Mouse (Mus musculus) stomach, embryonic 14.5 days (tissue): ENCODE results near the gene Etnk1. TPM values are rescaled to one million over a fixed set of nuclear protein-coding genes. Genes with fewer than 3 reads are reported as not detected.

Experiments
- ATAC-seq: fragments of 200-750 bp; cut with Nextera tagmentation; 2 replicates; pipeline ENCODE4 v1.8.0; 2017; ENCODE audit warnings: low read depth, moderate TSS enrichment; ENCODE audit not compliant: insufficient number of reproducible peaks, insufficient read depth, low FRiP score
- H3K27ac ChIP-seq: fragments of 300-500 bp; sonication (generic); 2 replicates; pipeline ENCODE4 v1.5.1; 2014; ENCODE audit warnings: mild to moderate bottlenecking, low read length, moderate library complexity, mixed read lengths
- H3K27me3 ChIP-seq: fragments of 300-500 bp; sonication (generic); 2 replicates; pipeline ENCODE4 v1.6.1; 2014; ENCODE audit warnings: low read length, control low read depth, mixed read lengths; ENCODE audit not compliant: control insufficient read depth, insufficient read depth
- H3K36me3 ChIP-seq: fragments of 300-500 bp; sonication (generic); 2 replicates; pipeline ENCODE4 v1.6.1; 2014; ENCODE audit warnings: mild to moderate bottlenecking, control low read depth, low read length, moderate library complexity, mixed read lengths; ENCODE audit not compliant: control insufficient read depth, insufficient read depth
- H3K4me1 ChIP-seq: fragments of 300-500 bp; sonication (generic); 2 replicates; pipeline ENCODE4 v1.6.1; 2014; ENCODE audit warnings: low read length, control low read depth, mixed read lengths; ENCODE audit not compliant: control insufficient read depth, insufficient read depth
- H3K4me2 ChIP-seq: fragments of 300-500 bp; sonication (generic); replicated peaks from 2 replicates; pipeline ENCODE4 v1.6.1; 2014; ENCODE audit warnings: low read depth, low read length, control low read depth
- H3K4me3 ChIP-seq: fragments of 300-500 bp; sonication (generic); 2 replicates; pipeline ENCODE4 v1.5.1; 2014; ENCODE audit warnings: low read depth, low read length, control low read depth
- H3K9ac ChIP-seq: fragments of 300-500 bp; sonication (generic); replicated peaks from 2 replicates; pipeline ENCODE4 v1.6.1; 2014; ENCODE audit warnings: low read depth, mild to moderate bottlenecking, control low read depth, low read length, moderate library complexity, mixed read lengths
- H3K9me3 ChIP-seq: fragments of 300-500 bp; sonication (generic); 2 replicates; pipeline ENCODE4 v1.6.1; 2016; ENCODE audit warnings: low read depth, low read length, control low read depth; ENCODE audit not compliant: control insufficient read depth
- WGBS: fragments of 180-500 bp; shearing (Covaris S2); extraction: QIAGEN DNeasy Blood & Tissue Kit; methylation state at CpG from one replicate; pipeline ENCODE4 v1.1.7; 2014; 5-methylcytosine and 5-hydroxymethylcytosine counted together
- polyA plus RNA-seq: library from polyadenylated mRNA; unstranded; fragments of >200 nt; fragmentation: Nextera tagmentation; extraction: Ambion mirVana; gene quantifications from 2 replicates; pipeline ENCODE4 v1.2.1, GENCODE M21; 2014

The Etnk1 gene
- polyA plus RNA-seq, 1 experiment from 2014 or later = 24.2 TPM

GRCm38 (mm10) chr6:143179733-143180132 lies 12.7 kb downstream of the Etnk1 start:
- no peaks in the 10 kb centered on the region for H3K27me3 ChIP-seq
- H3K27ac ChIP-seq = no peak overlapping the region
- ATAC-seq = no peak
- H3K9ac ChIP-seq = no peak overlapping the region
- H3K4me3 ChIP-seq = no peak overlapping the region
- 82% methylated on average over 2 of the region's 2 CpGs for WGBS
- H3K36me3 ChIP-seq = peaks cover 8% of the 10 kb centered on the region; the same call in 1 of the 2 replicates
- peaks cover 5% of the 10 kb centered on the region; the same call in 1 of the 2 replicates for H3K4me1 ChIP-seq
- H3K9me3 ChIP-seq = no peaks in the 10 kb centered on the region
- no peak overlapping the region for H3K4me2 ChIP-seq

GRCm38 (mm10) chr6:143180511-143180910 lies 13.5 kb downstream of the Etnk1 start:
- Histone ChIP-seq H3K36me3 (peaks cover 10% of the 10 kb centered on the region; the same call in 1 of the 2 replicates), H3K27me3 (no peaks in the 10 kb centered on the region), H3K9me3 (no peaks in the 10 kb centered on the region), H3K4me2 (no peak overlapping the region), H3K9ac (no peak overlapping the region), H3K27ac (no peak overlapping the region), H3K4me3 (no peak overlapping the region), H3K4me1 (no peaks in the 10 kb centered on the region)
- 89% methylated on average over 14 of the region's 14 CpGs for WGBS
- ATAC-seq = no peak

- Histone ChIP-seq H3K36me3 (peaks cover 7% of the 10 kb centered on the region; the same call in 1 of the 2 replicates), H3K9ac (no peak overlapping the region), H3K4me1 (no peaks in the 10 kb centered on the region), H3K27me3 (no peaks in the 10 kb centered on the region), H3K27ac (no peak overlapping the region), H3K9me3 (no peaks in the 10 kb centered on the region), H3K4me3 (no peak overlapping the region), H3K4me2 (no peak overlapping the region)
- WGBS = 77% methylated on average over 3 of the region's 3 CpGs
- no peak for ATAC-seq
These were observed 17.1 kb downstream of the Etnk1 start for GRCm38 (mm10) chr6:143184099-143184498.

- no peak overlapping the region for H3K4me3 ChIP-seq
- no peaks in the 10 kb centered on the region for H3K4me1 ChIP-seq
- 71% methylated on average over 5 of the region's 5 CpGs for WGBS
- no peak for ATAC-seq
- no peak overlapping the region for H3K4me2 ChIP-seq
- no peak overlapping the region for H3K27ac ChIP-seq
- H3K36me3 ChIP-seq = peaks cover 7% of the 10 kb centered on the region; the same call in 1 of the 2 replicates
- no peaks in the 10 kb centered on the region for H3K9me3 ChIP-seq
- no peak overlapping the region for H3K9ac ChIP-seq
- H3K27me3 ChIP-seq = no peaks in the 10 kb centered on the region
These were observed 17.7 kb downstream of the Etnk1 start for GRCm38 (mm10) chr6:143184745-143185144.

- Histone ChIP-seq H3K36me3 (peaks cover 12% of the 10 kb centered on the region), H3K27me3 (no peaks in the 10 kb centered on the region), H3K9ac (no peak overlapping the region), H3K4me1 (0 out of 2 replicates have a peak, but pooled peaks cover 7% of the 10 kb centered on the region), H3K27ac (no peak overlapping the region), H3K4me2 (no peak overlapping the region), H3K4me3 (no peak overlapping the region), H3K9me3 (no peaks in the 10 kb centered on the region)
- WGBS = 56% methylated on average over 7 of the region's 7 CpGs
- peak; percentile 58; the same call in 1 of the 2 replicates for ATAC-seq
These were observed 23.9 kb downstream of the Etnk1 start for GRCm38 (mm10) chr6:143190838-143191476.

GRCm38 (mm10) chr6:143191477-143192098 lies 24.6 kb downstream of the Etnk1 start:
- Histone ChIP-seq H3K9ac (no peak overlapping the region), H3K4me1 (0 out of 2 replicates have a peak, but pooled peaks cover 7% of the 10 kb centered on the region), H3K9me3 (no peaks in the 10 kb centered on the region), H3K4me2 (no peak overlapping the region), H3K27me3 (no peaks in the 10 kb centered on the region), H3K36me3 (peaks cover 12% of the 10 kb centered on the region), H3K4me3 (no peak overlapping the region), H3K27ac (0 out of 2 replicates have a peak overlapping the region, but pooled peaks have one; percentile 22)
- ATAC-seq = peak; percentile 42; the same call in 1 of the 2 replicates
- 59% methylated on average over 9 of the region's 9 CpGs for WGBS

- H3K27me3 ChIP-seq = no peaks in the 10 kb centered on the region
- no peak overlapping the region for H3K4me3 ChIP-seq
- no peak overlapping the region for H3K4me2 ChIP-seq
- H3K9ac ChIP-seq = no peak overlapping the region
- no peaks in the 10 kb centered on the region for H3K9me3 ChIP-seq
- 72% methylated on average over 8 of the region's 8 CpGs for WGBS
- H3K4me1 ChIP-seq = 0 out of 2 replicates have a peak, but pooled peaks cover 7% of the 10 kb centered on the region
- H3K27ac ChIP-seq = no peak overlapping the region
- ATAC-seq = no peak
- peaks cover 18% of the 10 kb centered on the region for H3K36me3 ChIP-seq
These were observed 25.7 kb downstream of the Etnk1 start for GRCm38 (mm10) chr6:143192709-143193108.

- H3K4me2 ChIP-seq = no peak overlapping the region
- H3K36me3 ChIP-seq = peaks cover 21% of the 10 kb centered on the region
- 0 out of 2 replicates have a peak, but pooled peaks cover 7% of the 10 kb centered on the region for H3K4me1 ChIP-seq
- H3K27me3 ChIP-seq = no peaks in the 10 kb centered on the region
- no peaks in the 10 kb centered on the region for H3K9me3 ChIP-seq
- H3K27ac ChIP-seq = no peak overlapping the region
- WGBS = 60% methylated on average over 10 of the region's 10 CpGs
- no peak overlapping the region for H3K4me3 ChIP-seq
- H3K9ac ChIP-seq = no peak overlapping the region
- no peak for ATAC-seq
These were observed 26.1 kb downstream of the Etnk1 start for GRCm38 (mm10) chr6:143193166-143193565.
